ENCODE assay signal across 9 mouse cellular contexts in genomic region chr15:13171486-13172364, GRCm38 (mm10). TPM values are rescaled to one million over a fixed set of nuclear protein-coding genes. Genes with fewer than 3 reads are reported as not detected.
DNase-seq lines count a peak whose midpoint lies in the region; ATAC-seq and TF ChIP-seq lines count a peak whose summit lies in the region.
"Had no signal": no experiment of that assay in that cellular context is flagged by ENCODE, and none has a peak within 500 bp of the region (broad histone marks: within the 10 kb centered on the region; RNA-seq: fewer than 3 reads in every experiment).

No protein-coding gene starts in this region.

- peak overlapping the region; percentile 64 for H3K9ac ChIP-seq in forebrain, embryonic 12.5 days
- H3K9ac ChIP-seq in neural tube, embryonic 11.5 days (ENCODE audit: low read length) = peak overlapping the region; percentile 78

- no peak for ATAC-seq in forebrain, embryonic 12.5 days (ENCODE audit: low FRiP score)
- no peak for ATAC-seq in neural tube, embryonic 11.5 days (ENCODE audit: insufficient read depth, low FRiP score, low TSS enrichment)
- no peak for ATAC-seq in megakaryocyte-erythroid progenitor cell, adult 5-6 weeks (replicated peaks; ENCODE audit: low FRiP score, low TSS enrichment, poor library complexity, severe bottlenecking)

- TF ChIP-seq CTCF in layer of hippocampus, adult 2 months (conservative IDR thresholded peaks at IDR 0.05) = no peak

- H3K27me3 ChIP-seq in forebrain, embryonic 12.5 days = peaks cover 18% of the 10 kb centered on the region
- H3K27me3 ChIP-seq in neural tube, embryonic 11.5 days (ENCODE audit: control insufficient read depth, insufficient read depth, low read length) = no peaks in the 10 kb centered on the region

- peak overlapping the region; percentile 56 for H3K4me3 ChIP-seq in layer of hippocampus, adult 2 months
- peak overlapping the region; percentile 51 for H3K4me3 ChIP-seq in forebrain, embryonic 12.5 days (replicated peaks)
- peak overlapping the region; percentile 67 for H3K4me3 ChIP-seq in neural tube, embryonic 11.5 days (ENCODE audit: low read depth, low read length)

- peaks cover 21% of the 10 kb centered on the region for H3K4me1 ChIP-seq in forebrain, embryonic 12.5 days
- H3K4me1 ChIP-seq in neural tube, embryonic 11.5 days (ENCODE audit: control insufficient read depth, insufficient read depth, low read length) = peaks cover 6% of the 10 kb centered on the region

- H3K9me3 ChIP-seq in forebrain, embryonic 12.5 days = 0 out of 2 replicates have a peak, but pooled peaks cover 3% of the 10 kb centered on the region
- H3K9me3 ChIP-seq in neural tube, embryonic 11.5 days (ENCODE audit: control insufficient read depth, low read length) = no peaks in the 10 kb centered on the region

- peak overlapping the region; percentile 75 for H3K4me2 ChIP-seq in forebrain, embryonic 12.5 days
- H3K4me2 ChIP-seq in neural tube, embryonic 11.5 days (ENCODE audit: low read depth) = peak overlapping the region; percentile 79

- no peak overlapping the region for H3K27ac ChIP-seq in layer of hippocampus, adult 2 months
- H3K27ac ChIP-seq in forebrain, embryonic 12.5 days = no peak overlapping the region
- no peak overlapping the region for H3K27ac ChIP-seq in neural tube, embryonic 11.5 days (ENCODE audit: low read depth, low read length)
- H3K27ac ChIP-seq: macrophage had no signal

- DNase-seq in layer of hippocampus, adult 2 months (ENCODE audit: low spot score in 2 of 2) = no peak
- no peak for DNase-seq in layer of hippocampus, adult 8-10 months (ENCODE audit: low spot score in 2 of 2)
- peak; percentile 61 for DNase-seq in kidney, postnatal 10 days
- peak; percentile 25 for DNase-seq in neural tube, embryonic 11.5 days (ENCODE audit: low spot score)
- DNase-seq in spleen, postnatal 4 days (ENCODE audit: low spot score in 2 of 2) = no peak
- DNase-seq in cerebellum, adult 9-10 months = no peak

- 3% methylated on average over 16 of the region's 16 CpGs for WGBS in forebrain, embryonic 12.5 days
- WGBS in neural tube, embryonic 11.5 days = 2% methylated on average over 16 of the region's 16 CpGs

- H3K36me3 ChIP-seq in forebrain, embryonic 12.5 days (replicated peaks) = no peaks in the 10 kb centered on the region
- no peaks in the 10 kb centered on the region for H3K36me3 ChIP-seq in neural tube, embryonic 11.5 days (ENCODE audit: control insufficient read depth, insufficient read depth, low read length)

RNA-seq across cellular contexts. Expression of gene Cdh6, which starts 1.8 kb away (rescaled TPM):
- 1 to 10 TPM; 4.8 to 4.9 TPM for total RNA-seq in layer of hippocampus, adult 2 months (2021)
- 1 to 10 TPM; 5.5 to 6.7 (median 6.0) TPM for total RNA-seq in layer of hippocampus, adult 8-10 months (2022)
- 10.9 and 12.8 TPM in 2 replicates for polyA plus RNA-seq in forebrain, embryonic 12.5 days (2016; fragmentation: Nextera tagmentation; extraction: Ambion mirVana)
- polyA plus RNA-seq in neural tube, embryonic 11.5 days (2014; fragmentation: Nextera tagmentation; extraction: Ambion mirVana) = 18.1 and 21.6 TPM in 2 replicates
- total RNA-seq in megakaryocyte-erythroid progenitor cell, adult 5-6 weeks (2014; fragmentation: Nextera tagmentation) = not detected in 2 replicates
- total RNA-seq in megakaryocyte-erythroid progenitor cell, adult 5-6 weeks (2017) = not detected in 2 replicates
- polyA plus RNA-seq: macrophage had no signal

Comparison
In these comparisons a context has a peak if more than half of its experiments do, and no peak if none do; other contexts are left out.
1. DNase-seq: peak in kidney, postnatal 10 days (single experiment) and neural tube, embryonic 11.5 days (single experiment); none in layer of hippocampus, adult 2 months (0 of 2), layer of hippocampus, adult 8-10 months (0 of 2), spleen, postnatal 4 days (0 of 2) and cerebellum, adult 9-10 months (single experiment).
2. RNA of gene Cdh6, which starts 1.8 kb away (total RNA-seq): 5.5 to 6.7 TPM in layer of hippocampus, adult 8-10 months and 4.8 to 4.9 TPM in layer of hippocampus, adult 2 months; not detected in megakaryocyte-erythroid progenitor cell, adult 5-6 weeks; every median in the first group is over 4 times any median in the second.
3. Peak in every context shown above with its lines, with median percentiles within 50 percentile points of each other: H3K4me3 ChIP-seq.